Mouse (Mus musculus): ENCODE data around the gene Hist1h2br. TPM values are rescaled to one million over a fixed set of nuclear protein-coding genes. Genes with fewer than 3 reads are reported as not detected.
"Not testable (repeated sequence)": the region's sequence is repeated elsewhere in the genome, so short reads cannot be mapped to it uniquely, and the experiment has no call there.

Hist1h2br gene
- polyA plus RNA-seq, 1 experiment from 2014 or later: not detected

GRCm38 (mm10) chr13:21812092-21812491 is 21.5 kb upstream of the Hist1h2br start:
- 0% methylated on average over 2 of the region's 14 CpGs for WGBS (ENCODE audit: missing documents)
- H3K79me2 ChIP-seq (ENCODE audit: inconsistent target); H3K27ac ChIP-seq; H3K4me3 ChIP-seq (ENCODE audit: inconsistent target); H3K36me3 ChIP-seq (ENCODE audit: inconsistent target): not testable (repeated sequence)

GRCm38 (mm10) chr13:21820082-21820890 is 13.3 kb upstream of the Hist1h2br start:
- WGBS (ENCODE audit: missing documents): 79% methylated on average over 2 of the region's 16 CpGs
- H3K79me2 ChIP-seq (ENCODE audit: inconsistent target); H3K27ac ChIP-seq; H3K4me3 ChIP-seq (ENCODE audit: inconsistent target); H3K36me3 ChIP-seq (ENCODE audit: inconsistent target): not testable (repeated sequence)

- Histone ChIP-seq H3K36me3 (ENCODE audit: inconsistent target) (no peaks in the 10 kb centered on the region), H3K4me3 (ENCODE audit: inconsistent target) (no peak overlapping the region), H3K27ac (no peak overlapping the region), H3K79me2 (ENCODE audit: inconsistent target) (no peaks in the 10 kb centered on the region)
- 96% methylated on average over 3 of the region's 3 CpGs for WGBS (ENCODE audit: missing documents)
Observed at GRCm38 (mm10) chr13:21828511-21828910, 5.0 kb upstream of the Hist1h2br start.

- H3K4me3 ChIP-seq (ENCODE audit: inconsistent target): no peak overlapping the region
- no peaks in the 10 kb centered on the region for H3K36me3 ChIP-seq (ENCODE audit: inconsistent target)
- no peaks in the 10 kb centered on the region for H3K79me2 ChIP-seq (ENCODE audit: inconsistent target)
- H3K27ac ChIP-seq: no peak overlapping the region
- 95% methylated on average over 10 of the region's 10 CpGs for WGBS (ENCODE audit: missing documents)
Observed at GRCm38 (mm10) chr13:21830344-21830743, 3.2 kb upstream of the Hist1h2br start.

- not testable (repeated sequence) for H3K36me3 ChIP-seq (ENCODE audit: inconsistent target); H3K4me3 ChIP-seq (ENCODE audit: inconsistent target); H3K79me2 ChIP-seq (ENCODE audit: inconsistent target); H3K27ac ChIP-seq
- WGBS (ENCODE audit: missing documents): no CpG with 5 or more reads among the region's 58 CpGs
Observed at GRCm38 (mm10) chr13:21831418-21832394, 1.8 kb upstream of the Hist1h2br start, which contains the start of gene Hist1h4n. Gene Hist1h4n (minus strand): TSS chr13:21832196.

GRCm38 (mm10) chr13:21840508-21840907 is 7.0 kb downstream of the Hist1h2br start:
- H3K36me3 ChIP-seq (ENCODE audit: inconsistent target); H3K27ac ChIP-seq; H3K79me2 ChIP-seq (ENCODE audit: inconsistent target); H3K4me3 ChIP-seq (ENCODE audit: inconsistent target): not testable (repeated sequence)
- WGBS (ENCODE audit: missing documents): no CpG with 5 or more reads among the region's 4 CpGs

GRCm38 (mm10) chr13:21846356-21846755 is 12.8 kb downstream of the Hist1h2br start:
- not testable (repeated sequence) for H3K79me2 ChIP-seq (ENCODE audit: inconsistent target); H3K36me3 ChIP-seq (ENCODE audit: inconsistent target); H3K27ac ChIP-seq; H3K4me3 ChIP-seq (ENCODE audit: inconsistent target)

GRCm38 (mm10) chr13:21847883-21848282 is 14.3 kb downstream of the Hist1h2br start:
- Histone ChIP-seq H3K4me3 (ENCODE audit: inconsistent target) (no peak overlapping the region), H3K36me3 (ENCODE audit: inconsistent target) (no peaks in the 10 kb centered on the region), H3K79me2 (ENCODE audit: inconsistent target) (no peaks in the 10 kb centered on the region), H3K27ac (no peak overlapping the region)
- 88% methylated on average over 8 of the region's 8 CpGs for WGBS (ENCODE audit: missing documents)

- H3K4me3 ChIP-seq (ENCODE audit: inconsistent target); H3K79me2 ChIP-seq (ENCODE audit: inconsistent target); H3K27ac ChIP-seq; H3K36me3 ChIP-seq (ENCODE audit: inconsistent target): not testable (repeated sequence)
- WGBS (ENCODE audit: missing documents): 86% methylated on average over 1 of the region's 1 CpGs
Observed at GRCm38 (mm10) chr13:21850696-21851095, 17.2 kb downstream of the Hist1h2br start.

- 2% methylated on average over 3 of the region's 3 CpGs for WGBS (ENCODE audit: missing documents)
- no peaks in the 10 kb centered on the region for H3K36me3 ChIP-seq (ENCODE audit: inconsistent target)
- no peaks in the 10 kb centered on the region for H3K79me2 ChIP-seq (ENCODE audit: inconsistent target)
- H3K4me3 ChIP-seq (ENCODE audit: inconsistent target): no peak overlapping the region
- H3K27ac ChIP-seq: peak overlapping the region; percentile 48
Observed at GRCm38 (mm10) chr13:21852215-21852945, 18.8 kb downstream of the Hist1h2br start.

GRCm38 (mm10) chr13:21855146-21855545 is 21.6 kb downstream of the Hist1h2br start:
- Histone ChIP-seq H3K27ac (no peak overlapping the region), H3K36me3 (ENCODE audit: inconsistent target) (no peaks in the 10 kb centered on the region), H3K4me3 (ENCODE audit: inconsistent target) (peak overlapping the region; percentile 59), H3K79me2 (ENCODE audit: inconsistent target) (no peaks in the 10 kb centered on the region)
- 17% methylated on average over 11 of the region's 11 CpGs for WGBS (ENCODE audit: missing documents)

- 19% methylated on average over 15 of the region's 15 CpGs for WGBS (ENCODE audit: missing documents)
- H3K79me2 ChIP-seq (ENCODE audit: inconsistent target): no peaks in the 10 kb centered on the region
- peak overlapping the region; percentile 59 for H3K4me3 ChIP-seq (ENCODE audit: inconsistent target)
- H3K27ac ChIP-seq: no peak overlapping the region
- no peaks in the 10 kb centered on the region for H3K36me3 ChIP-seq (ENCODE audit: inconsistent target)
Observed at GRCm38 (mm10) chr13:21855698-21856162, 22.2 kb downstream of the Hist1h2br start.

GRCm38 (mm10) chr13:21861608-21862007 is 28.1 kb downstream of the Hist1h2br start:
- Histone ChIP-seq H3K4me3 (ENCODE audit: inconsistent target) (no peak overlapping the region), H3K36me3 (ENCODE audit: inconsistent target) (no peaks in the 10 kb centered on the region), H3K79me2 (ENCODE audit: inconsistent target) (no peaks in the 10 kb centered on the region), H3K27ac (no peak overlapping the region)
- 79% methylated on average over 4 of the region's 5 CpGs for WGBS (ENCODE audit: missing documents)

GRCm38 (mm10) chr13:21865503-21865902 is 32.0 kb downstream of the Hist1h2br start:
- not testable (repeated sequence) for H3K4me3 ChIP-seq (ENCODE audit: inconsistent target); H3K27ac ChIP-seq; H3K79me2 ChIP-seq (ENCODE audit: inconsistent target); H3K36me3 ChIP-seq (ENCODE audit: inconsistent target)
- WGBS (ENCODE audit: missing documents): 60% methylated on average over 2 of the region's 3 CpGs
